Mouse (Mus musculus): Measurements from ENCODE around the gene Bzw1. TPM values are rescaled to one million over a fixed set of nuclear protein-coding genes. Genes with fewer than 3 reads are reported as not detected.

The Bzw1 gene
- polyA plus RNA-seq, 1 experiment from 2014 or later, result 334 TPM

DNA sequence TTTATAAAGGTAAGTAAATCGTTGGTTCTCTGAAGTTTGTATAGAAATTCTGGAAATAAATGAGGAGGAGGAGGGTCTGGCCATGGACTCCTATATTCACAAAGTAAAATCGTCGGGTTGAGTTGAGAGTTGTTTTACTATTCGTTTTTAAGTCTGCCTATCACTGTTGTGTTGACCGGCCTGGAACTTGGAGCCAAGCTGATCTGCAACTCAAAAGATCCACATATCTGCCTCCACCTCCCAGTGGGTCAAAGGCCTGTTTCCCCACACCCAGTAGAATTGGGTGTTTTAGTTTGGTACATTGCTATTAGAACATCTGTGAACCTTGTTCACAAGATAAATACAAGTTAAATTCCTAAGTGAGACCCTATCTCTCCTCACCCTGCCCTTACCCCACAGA, 11.0 kb downstream of the Bzw1 start:
- Histone ChIP-seq H3K27me3 (no peaks in the 10 kb centered on the region), H3K4me3 (no peak overlapping the region), H3K9me3 (no peaks in the 10 kb centered on the region), H3K9ac (no peak overlapping the region), H3K4me2 (no peak overlapping the region), H3K27ac (no peak overlapping the region), H3K36me3 (peaks cover 71% of the 10 kb centered on the region), H3K4me1 (no peaks in the 10 kb centered on the region)
- 90% methylated on average over 5 of the region's 5 CpGs for WGBS
- ATAC-seq (ENCODE audit: insufficient number of reproducible peaks, low FRiP score, low TSS enrichment, low read depth), result no peak

DNA sequence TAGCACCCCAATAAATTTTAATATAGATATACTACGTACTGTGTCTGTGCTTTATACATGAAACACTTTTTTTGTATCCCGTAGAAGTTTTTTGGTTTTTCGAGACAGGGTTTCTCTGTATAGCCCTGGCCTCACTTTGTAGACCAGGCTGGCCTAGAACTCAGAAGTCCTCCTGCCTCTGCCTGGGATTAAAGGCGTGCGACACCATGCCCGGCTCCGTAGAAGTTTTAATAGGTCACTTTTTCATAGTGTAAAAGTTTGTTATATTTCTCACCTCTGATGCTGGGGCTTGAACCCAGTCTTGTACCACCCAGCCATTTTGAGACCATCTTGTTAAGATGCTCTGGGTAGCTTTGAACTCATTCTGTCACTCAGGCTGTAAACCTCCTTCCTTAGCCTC, 14.6 kb downstream of the Bzw1 start:
- Histone ChIP-seq H3K4me1 (no peaks in the 10 kb centered on the region), H3K27me3 (no peaks in the 10 kb centered on the region), H3K4me2 (no peak overlapping the region), H3K9me3 (no peaks in the 10 kb centered on the region), H3K4me3 (no peak overlapping the region), H3K36me3 (peaks cover 64% of the 10 kb centered on the region), H3K27ac (no peak overlapping the region), H3K9ac (no peak overlapping the region)
- 95% methylated on average over 7 of the region's 7 CpGs for WGBS
- no peak for ATAC-seq (ENCODE audit: insufficient number of reproducible peaks, low FRiP score, low TSS enrichment, low read depth)

DNA sequence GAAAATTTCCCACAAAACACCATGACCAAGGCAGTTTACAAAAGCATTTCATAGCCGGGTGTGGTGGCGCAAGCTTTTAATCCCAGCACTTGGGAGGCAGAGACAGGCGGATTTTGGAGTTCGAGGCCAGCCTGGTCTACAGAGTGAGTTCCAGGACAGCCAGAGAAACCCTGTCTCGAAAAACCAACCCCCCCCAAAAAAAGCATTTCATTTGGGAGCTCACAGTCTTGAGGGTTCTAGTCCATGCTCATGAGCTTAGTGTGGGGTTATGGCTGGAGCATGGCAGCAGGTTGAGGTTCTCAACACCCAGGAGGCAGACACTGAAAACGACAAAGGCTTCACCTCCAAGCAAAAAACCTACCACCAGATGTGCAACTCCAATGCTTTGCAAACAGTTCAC, 15.4 kb downstream of the Bzw1 start:
- H3K9me3 ChIP-seq, result no peaks in the 10 kb centered on the region
- no peaks in the 10 kb centered on the region for H3K4me1 ChIP-seq
- 86% methylated on average over 6 of the region's 6 CpGs for WGBS
- H3K4me2 ChIP-seq, result no peak overlapping the region
- no peak overlapping the region for H3K27ac ChIP-seq
- no peak for ATAC-seq (ENCODE audit: insufficient number of reproducible peaks, low FRiP score, low TSS enrichment, low read depth)
- H3K27me3 ChIP-seq, result no peaks in the 10 kb centered on the region
- no peak overlapping the region for H3K4me3 ChIP-seq
- H3K9ac ChIP-seq, result no peak overlapping the region
- peaks cover 64% of the 10 kb centered on the region for H3K36me3 ChIP-seq

DNA sequence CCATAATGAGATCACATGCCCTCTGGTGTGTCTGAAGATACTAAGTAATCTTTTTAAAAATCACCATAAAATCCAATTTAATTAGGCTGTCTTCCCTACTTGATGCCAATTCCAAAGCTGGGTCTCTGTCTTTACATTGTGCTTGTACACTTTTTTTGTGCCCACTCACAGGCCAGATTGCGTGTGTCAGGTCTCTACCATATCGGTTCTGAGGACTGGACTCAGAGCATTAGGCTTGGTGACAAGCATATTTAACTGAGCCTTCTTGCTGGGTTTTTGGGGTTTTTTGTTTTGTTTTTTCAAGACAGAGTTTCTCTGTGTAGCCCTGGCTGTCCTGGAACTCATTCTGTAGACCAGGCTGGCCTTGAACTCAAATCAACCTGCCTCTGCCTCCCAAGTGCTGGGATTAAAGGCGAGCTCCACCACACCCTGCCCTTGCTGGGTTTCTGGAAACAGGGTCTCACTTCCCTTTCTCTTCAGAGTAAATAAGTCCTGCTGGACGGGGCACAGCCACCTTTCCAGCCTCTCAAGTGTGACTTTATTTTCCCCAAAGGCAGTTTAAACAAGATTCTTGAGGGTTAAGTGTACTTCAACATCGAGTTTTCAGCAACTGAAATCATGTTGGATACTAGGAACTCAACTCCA, 17.0 kb downstream of the Bzw1 start:
- 75% methylated on average over 5 of the region's 5 CpGs for WGBS
- Histone ChIP-seq H3K36me3 (peaks cover 65% of the 10 kb centered on the region), H3K27me3 (no peaks in the 10 kb centered on the region), H3K4me1 (no peaks in the 10 kb centered on the region), H3K4me2 (no peak overlapping the region), H3K9ac (no peak overlapping the region), H3K4me3 (no peak overlapping the region), H3K27ac (no peak overlapping the region; the same call in 1 of the 2 replicates), H3K9me3 (no peaks in the 10 kb centered on the region)
- ATAC-seq (ENCODE audit: insufficient number of reproducible peaks, low FRiP score, low TSS enrichment, low read depth), result no peak

DNA sequence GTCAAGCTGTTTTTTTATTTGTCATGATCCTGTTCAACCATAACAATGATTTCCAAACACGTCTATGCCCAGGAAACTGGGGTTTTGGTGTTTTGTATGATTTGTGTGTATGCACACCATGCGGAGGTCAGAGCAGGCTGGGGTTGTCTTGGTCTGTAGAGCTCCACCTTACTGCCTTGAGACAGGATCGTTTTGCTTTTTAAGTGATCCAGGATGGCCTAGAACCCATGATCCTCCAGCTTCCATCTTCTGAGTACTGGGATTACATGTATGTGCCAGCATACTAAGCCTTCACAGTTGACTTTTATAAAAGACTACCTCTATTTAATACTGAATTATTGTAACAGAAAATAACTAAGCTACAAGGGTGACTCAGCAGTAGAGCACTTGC, 17.5 kb downstream of the Bzw1 start:
- 75% methylated on average over 3 of the region's 3 CpGs for WGBS

DNA sequence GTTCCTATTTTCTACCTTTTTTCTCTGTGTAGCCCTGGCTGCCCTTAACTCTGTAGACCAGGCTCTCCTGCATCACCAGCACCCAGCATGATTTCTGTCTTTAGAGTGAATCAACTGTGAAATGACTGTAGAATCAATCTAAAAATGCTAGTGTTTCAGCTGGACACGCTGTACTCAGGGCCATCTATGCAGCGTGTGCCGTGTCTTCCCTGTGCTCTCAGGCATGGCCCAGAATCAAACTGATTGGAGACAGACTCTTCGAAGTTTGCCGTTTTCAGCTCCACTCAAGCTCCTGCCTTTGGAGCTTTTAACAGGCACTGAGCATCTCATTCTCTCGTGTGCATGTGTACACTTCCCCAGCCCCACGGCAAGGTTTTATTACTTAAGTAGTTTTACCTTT, 18.1 kb downstream of the Bzw1 start:
- WGBS, result 86% methylated on average over 7 of the region's 7 CpGs

More for the DNA sequence above, 17.5 kb downstream of the Bzw1 start:
- no peak overlapping the region for H3K4me3 ChIP-seq
- H3K4me2 ChIP-seq, result no peak overlapping the region
- H3K27ac ChIP-seq, result peak overlapping the region; percentile 2; the same call in 1 of the 2 replicates
- H3K27me3 ChIP-seq, result no peaks in the 10 kb centered on the region
- peaks cover 68% of the 10 kb centered on the region for H3K36me3 ChIP-seq
- no peaks in the 10 kb centered on the region for H3K9me3 ChIP-seq
- no peak for ATAC-seq (ENCODE audit: insufficient number of reproducible peaks, low FRiP score, low TSS enrichment, low read depth)
- no peaks in the 10 kb centered on the region for H3K4me1 ChIP-seq
- no peak overlapping the region for H3K9ac ChIP-seq

DNA sequence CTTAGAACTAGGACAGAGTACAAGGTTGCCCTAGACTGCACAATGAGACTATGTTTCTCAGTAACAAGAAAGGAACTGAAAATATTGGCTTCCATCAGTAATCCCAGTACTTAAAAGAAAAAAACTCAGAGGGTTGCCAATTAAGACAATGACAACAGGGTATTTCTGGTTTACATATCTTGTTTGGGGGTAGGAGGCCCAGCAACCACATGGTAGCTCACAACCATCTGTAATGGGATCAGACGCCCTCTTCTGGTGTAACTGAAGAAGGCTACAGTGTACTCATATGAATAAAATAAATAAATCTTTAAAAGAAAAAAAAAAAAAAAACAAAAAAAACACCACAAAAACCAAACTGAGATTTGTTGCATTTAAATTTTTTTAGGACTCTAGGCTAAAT, 22.7 kb downstream of the Bzw1 start:
- H3K36me3 ChIP-seq, result peaks cover 86% of the 10 kb centered on the region
- WGBS, result 29% methylated on average over 1 of the region's 1 CpGs
- H3K4me3 ChIP-seq, result no peak overlapping the region
- H3K4me1 ChIP-seq, result no peaks in the 10 kb centered on the region
- no peaks in the 10 kb centered on the region for H3K27me3 ChIP-seq
- no peak overlapping the region for H3K9ac ChIP-seq
- no peak overlapping the region for H3K27ac ChIP-seq
- ATAC-seq (ENCODE audit: insufficient number of reproducible peaks, low FRiP score, low TSS enrichment, low read depth), result no peak
- H3K4me2 ChIP-seq, result no peak overlapping the region
- H3K9me3 ChIP-seq, result no peaks in the 10 kb centered on the region

More for the DNA sequence above, 18.1 kb downstream of the Bzw1 start:
- H3K27me3 ChIP-seq, result no peaks in the 10 kb centered on the region
- no peaks in the 10 kb centered on the region for H3K9me3 ChIP-seq
- H3K9ac ChIP-seq, result no peak overlapping the region
- no peak for ATAC-seq (ENCODE audit: insufficient number of reproducible peaks, low FRiP score, low TSS enrichment, low read depth)
- peaks cover 68% of the 10 kb centered on the region for H3K36me3 ChIP-seq
- no peak overlapping the region for H3K4me2 ChIP-seq
- no peak overlapping the region for H3K4me3 ChIP-seq
- 0 out of 2 replicates have a peak overlapping the region, but pooled peaks have one; percentile 2 for H3K27ac ChIP-seq
- no peaks in the 10 kb centered on the region for H3K4me1 ChIP-seq

DNA sequence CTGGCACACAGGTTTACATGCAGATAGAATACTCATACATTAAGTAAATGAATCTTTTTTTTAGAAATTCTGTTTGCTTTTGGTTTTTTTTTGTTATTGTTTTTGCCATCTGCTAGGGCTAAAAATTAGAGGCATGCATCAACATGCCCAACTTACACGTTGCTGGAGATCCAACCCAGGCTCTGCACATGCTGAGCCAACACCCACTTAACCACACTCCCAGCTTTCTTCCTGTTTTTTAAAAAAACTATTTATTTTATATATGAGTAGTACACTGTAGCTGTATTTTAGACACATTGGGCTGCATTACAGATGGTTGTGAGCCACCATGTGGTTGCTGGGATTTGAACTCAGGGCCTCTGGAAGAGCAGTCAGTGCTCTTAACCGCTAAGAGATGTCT, 23.4 kb downstream of the Bzw1 start:
- no peaks in the 10 kb centered on the region for H3K9me3 ChIP-seq
- no peak overlapping the region for H3K4me2 ChIP-seq
- peaks cover 3% of the 10 kb centered on the region; the same call in 1 of the 2 replicates for H3K4me1 ChIP-seq
- H3K27ac ChIP-seq, result no peak overlapping the region
- no peaks in the 10 kb centered on the region for H3K27me3 ChIP-seq
- H3K36me3 ChIP-seq, result peaks cover 83% of the 10 kb centered on the region
- WGBS, result 72% methylated on average over 2 of the region's 2 CpGs
- H3K9ac ChIP-seq, result no peak overlapping the region
- no peak for ATAC-seq (ENCODE audit: insufficient number of reproducible peaks, low FRiP score, low TSS enrichment, low read depth)
- H3K4me3 ChIP-seq, result no peak overlapping the region

DNA sequence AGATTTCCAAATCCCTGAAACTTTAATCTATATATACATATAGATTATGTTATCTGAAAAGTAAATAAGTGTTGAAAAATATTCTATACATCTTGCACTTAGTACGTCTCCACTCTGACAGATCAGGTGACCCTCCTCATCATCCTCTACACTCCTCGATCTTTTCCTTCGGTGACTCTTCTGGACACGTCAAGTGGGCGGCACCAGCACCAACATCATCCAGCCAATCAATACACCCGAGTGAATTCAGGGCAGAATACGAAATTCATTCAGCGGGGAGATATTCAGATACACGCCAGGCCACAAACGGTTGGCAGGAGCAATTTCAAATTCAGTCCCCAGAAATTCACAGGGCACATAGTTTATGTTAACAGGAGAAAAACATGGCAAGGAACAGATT, 27.3 kb downstream of the Bzw1 start:
- Histone ChIP-seq H3K9ac (no peak overlapping the region), H3K9me3 (no peaks in the 10 kb centered on the region), H3K4me2 (no peak overlapping the region), H3K36me3 (peaks cover 55% of the 10 kb centered on the region), H3K4me1 (peaks cover 17% of the 10 kb centered on the region), H3K4me3 (no peak overlapping the region), H3K27ac (no peak overlapping the region), H3K27me3 (no peaks in the 10 kb centered on the region)
- 87% methylated on average over 10 of the region's 10 CpGs for WGBS
- no peak for ATAC-seq (ENCODE audit: insufficient number of reproducible peaks, low FRiP score, low TSS enrichment, low read depth)

DNA sequence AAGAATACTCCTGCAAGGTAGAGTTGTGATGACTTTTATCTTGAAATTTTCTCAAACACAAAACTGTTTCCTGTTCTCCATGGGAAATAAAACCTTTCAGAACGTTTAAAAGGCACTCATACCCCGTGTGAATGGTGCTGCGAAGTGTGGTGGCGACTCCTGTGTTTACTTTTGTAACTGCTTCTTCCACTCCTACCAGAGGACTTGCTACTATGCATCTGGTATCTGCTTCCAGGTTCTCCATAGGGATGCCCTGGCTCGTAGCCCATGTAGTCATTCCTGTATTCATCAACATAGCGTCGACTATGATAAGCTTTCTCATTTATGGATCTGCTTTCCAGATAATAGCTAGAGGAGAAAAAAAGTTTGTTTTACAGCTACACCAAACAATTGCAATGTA, 28.3 kb downstream of the Bzw1 start:
- Histone ChIP-seq H3K9me3 (no peaks in the 10 kb centered on the region), H3K4me1 (peaks cover 17% of the 10 kb centered on the region), H3K27ac (no peak overlapping the region), H3K27me3 (no peaks in the 10 kb centered on the region), H3K36me3 (peaks cover 47% of the 10 kb centered on the region), H3K4me3 (peak overlapping the region; percentile 98; the same call in 1 of the 2 replicates), H3K4me2 (peak overlapping the region; percentile 51), H3K9ac (no peak overlapping the region)
- no peak for ATAC-seq (ENCODE audit: insufficient number of reproducible peaks, low FRiP score, low TSS enrichment, low read depth)
- WGBS, result 66% methylated on average over 7 of the region's 7 CpGs

DNA sequence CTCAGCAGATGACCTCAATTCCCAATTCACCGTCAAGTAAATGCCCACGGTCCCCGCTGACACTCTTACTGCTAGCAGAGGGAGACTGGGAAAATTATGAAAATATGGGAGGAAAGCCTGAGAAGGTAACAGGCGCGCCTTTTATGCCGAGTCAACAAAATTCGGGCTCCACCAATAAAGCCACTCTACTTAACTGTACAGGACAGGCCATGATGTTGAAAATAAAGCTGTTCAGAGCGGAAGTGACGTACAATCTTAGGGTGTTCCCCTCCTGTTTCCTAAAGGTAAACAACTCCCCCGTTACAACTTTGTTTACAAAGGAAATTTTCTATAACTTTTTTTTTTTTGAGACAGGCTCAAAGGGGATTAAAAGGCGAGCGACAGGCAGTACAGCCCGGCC, 30.2 kb downstream of the Bzw1 start:
- WGBS, result 3% methylated on average over 13 of the region's 13 CpGs
- peak overlapping the region; percentile 100 for H3K9ac ChIP-seq
- H3K27me3 ChIP-seq, result no peaks in the 10 kb centered on the region
- H3K4me1 ChIP-seq, result peaks cover 17% of the 10 kb centered on the region
- ATAC-seq (ENCODE audit: insufficient number of reproducible peaks, low FRiP score, low TSS enrichment, low read depth), result no peak
- no peaks in the 10 kb centered on the region for H3K9me3 ChIP-seq
- H3K27ac ChIP-seq, result peak overlapping the region; percentile 99
- H3K36me3 ChIP-seq, result peaks cover 31% of the 10 kb centered on the region
- peak overlapping the region; percentile 98 for H3K4me3 ChIP-seq
- peak overlapping the region; percentile 51 for H3K4me2 ChIP-seq

DNA sequence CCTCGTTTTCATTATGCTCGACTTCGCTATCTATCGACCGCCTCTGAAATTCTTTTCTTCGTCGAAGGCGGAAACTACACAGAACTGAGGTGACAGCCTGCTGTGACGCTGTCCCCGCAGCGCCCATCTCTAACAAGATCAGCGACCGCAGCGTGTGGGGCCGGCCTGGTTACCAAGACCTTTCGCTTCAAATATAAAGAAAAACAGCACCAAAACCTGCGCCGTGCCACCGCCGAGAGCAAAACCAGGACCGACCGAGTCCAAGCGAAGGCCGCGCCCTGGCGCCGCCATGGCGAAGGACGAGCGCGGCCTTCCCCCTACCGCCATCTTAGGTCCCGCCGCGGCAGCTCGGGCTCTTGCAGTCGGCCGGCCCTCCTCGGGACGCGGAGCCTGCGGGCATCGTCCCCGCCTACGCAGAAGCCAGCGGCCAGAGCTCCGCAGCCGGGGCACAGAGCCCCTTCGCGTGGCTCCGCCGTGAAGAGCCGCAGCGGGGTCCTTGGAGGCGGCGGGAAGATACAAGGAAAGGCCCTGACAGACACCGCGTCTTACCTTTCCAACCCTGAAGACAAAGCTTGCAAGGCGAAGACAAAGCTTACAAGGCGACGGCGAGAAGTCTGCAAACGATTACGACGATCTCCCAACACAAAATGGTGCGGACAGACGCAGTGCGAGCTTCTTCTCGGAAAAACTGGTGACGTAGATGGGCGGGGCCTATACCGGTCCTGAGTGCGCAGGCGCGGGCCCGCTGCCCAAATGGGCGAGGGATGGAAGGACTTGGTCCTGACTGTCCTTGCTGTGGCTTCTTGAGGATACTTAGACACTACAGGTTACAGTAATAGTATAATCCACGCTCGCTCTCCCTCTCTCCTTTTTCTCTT, 30.9 kb downstream of the Bzw1 start, which contains the start of gene Clk1:
TSS of gene Clk1 (minus strand) at position 696 of the 878 bp plus-strand sequence.
- H3K27ac ChIP-seq, result peak within 1 kb of the TSS; percentile 99
- peak within 1 kb of the TSS; percentile 98 for H3K4me3 ChIP-seq
- H3K27me3 ChIP-seq, result no peaks in the 10 kb centered on the region
- H3K4me1 ChIP-seq, result peaks cover 17% of the 10 kb centered on the region
- H3K9ac ChIP-seq, result peak within 1 kb of the TSS; percentile 100
- under 1% methylated on average over 79 of the region's 79 CpGs for WGBS
- H3K4me2 ChIP-seq, result peak within 1 kb of the TSS; percentile 51
- H3K36me3 ChIP-seq, result peaks cover 23% of the 10 kb centered on the region
- ATAC-seq (ENCODE audit: insufficient number of reproducible peaks, low FRiP score, low TSS enrichment, low read depth), result peak; percentile 89
- H3K9me3 ChIP-seq, result no peaks in the 10 kb centered on the region
